Mouse (Mus musculus): ENCODE results near the gene Hectd4.

- no peak for TF ChIP-seq CTCF (IDR thresholded peaks at IDR 0.05; ENCODE audit: low read depth)
- TF ChIP-seq EP300 (IDR thresholded peaks at IDR 0.05; ENCODE audit: low read depth) = no peak
Observed at GRCm38 (mm10) chr5:121253816-121254497, 33.9 kb downstream of the Hectd4 start.
